Mouse (Mus musculus) left cerebral cortex, adult 9 months (tissue): ENCODE results near the gene Hbs1l.

ENCODE experiments used
- DNase-seq, 2 experiments: peaks; one replicate each; pipeline ENCODE4 v3.0.0; 2022; ENCODE audit warnings: low spot score in 2 of 2

Gene Hbs1l

GRCm38 (mm10) chr10:21304672-21305632, 9.2 kb downstream of the Hbs1l start:
- DNase-seq = no peak

GRCm38 (mm10) chr10:21313732-21314131, 18.0 kb downstream of the Hbs1l start:
- no peak for DNase-seq

GRCm38 (mm10) chr10:21316123-21316522, 20.3 kb downstream of the Hbs1l start:
- DNase-seq = no peak

GRCm38 (mm10) chr10:21318250-21318649, 22.5 kb downstream of the Hbs1l start:
- no peak for DNase-seq

GRCm38 (mm10) chr10:21318996-21319395, 23.2 kb downstream of the Hbs1l start:
- DNase-seq = no peak

- peak; percentile 43 to 46 for DNase-seq
Observed at GRCm38 (mm10) chr10:21320601-21321000, 24.8 kb downstream of the Hbs1l start.

- no peak for DNase-seq
Observed at GRCm38 (mm10) chr10:21326352-21326751, 30.6 kb downstream of the Hbs1l start.

GRCm38 (mm10) chr10:21327605-21328135, 31.9 kb downstream of the Hbs1l start:
- no peak for DNase-seq

GRCm38 (mm10) chr10:21334349-21335105, 38.7 kb downstream of the Hbs1l start:
- no peak for DNase-seq

- no peak for DNase-seq
Observed at GRCm38 (mm10) chr10:21335534-21335933, 39.8 kb downstream of the Hbs1l start.

- no peak for DNase-seq
Observed at GRCm38 (mm10) chr10:21337191-21337590, 41.4 kb downstream of the Hbs1l start.

GRCm38 (mm10) chr10:21341706-21342105, 45.9 kb downstream of the Hbs1l start:
- no peak for DNase-seq

- peak in 1 of 2 experiments; percentile 41 for DNase-seq
Observed at GRCm38 (mm10) chr10:21342331-21343005, 46.7 kb downstream of the Hbs1l start.

GRCm38 (mm10) chr10:21347332-21347731, 51.6 kb downstream of the Hbs1l start:
- DNase-seq = no peak

- no peak for DNase-seq
Observed at GRCm38 (mm10) chr10:21349449-21349848, 53.7 kb downstream of the Hbs1l start.

GRCm38 (mm10) chr10:21349946-21350345, 54.2 kb downstream of the Hbs1l start:
- no peak for DNase-seq

GRCm38 (mm10) chr10:21350531-21351515, 55.0 kb downstream of the Hbs1l start:
- DNase-seq = no peak

GRCm38 (mm10) chr10:21351766-21352165, 56.0 kb downstream of the Hbs1l start:
- DNase-seq = no peak

GRCm38 (mm10) chr10:21353890-21354289, 58.1 kb downstream of the Hbs1l start:
- DNase-seq = no peak

GRCm38 (mm10) chr10:21354506-21354905, 58.7 kb downstream of the Hbs1l start:
- no peak for DNase-seq

- no peak for DNase-seq
Observed at GRCm38 (mm10) chr10:21357986-21358385, 62.2 kb downstream of the Hbs1l start.
